Mouse (Mus musculus) hindbrain, embryonic 10.5 days (tissue): ENCODE results near the gene Olfr133. TPM values are rescaled to one million over a fixed set of nuclear protein-coding genes. Genes with fewer than 3 reads are reported as not detected.
"Not testable (repeated sequence)": the region's sequence is repeated elsewhere in the genome, so short reads cannot be mapped to it uniquely, and the experiment has no call there.

Experiments
- DNase-seq: peaks from one replicate; pipeline ENCODE4 v3.0.0-alpha.2; 2017; ENCODE audit warnings: low spot score
- H3K27ac ChIP-seq: fragments of 300-500 bp; sonication (generic); 2 replicates; pipeline ENCODE4 v1.5.1; 2016; ENCODE audit warnings: mild to moderate bottlenecking, moderate library complexity
- H3K27me3 ChIP-seq: fragments of 300-500 bp; sonication (generic); 2 replicates; pipeline ENCODE4 v1.6.1; 2016; ENCODE audit warnings: mild to moderate bottlenecking; ENCODE audit not compliant: poor library complexity, insufficient read depth, severe bottlenecking
- H3K36me3 ChIP-seq: fragments of 300-500 bp; sonication (generic); 2 replicates; pipeline ENCODE4 v1.6.1; 2016; ENCODE audit warnings: mild to moderate bottlenecking, moderate library complexity
- H3K4me1 ChIP-seq: fragments of 300-500 bp; sonication (generic); replicated peaks from 2 replicates; pipeline ENCODE4 v1.6.1; 2016; ENCODE audit warnings: mild to moderate bottlenecking
- H3K4me3 ChIP-seq: fragments of 300-500 bp; sonication (generic); 2 replicates; pipeline ENCODE4 v1.5.1; 2016; ENCODE audit warnings: mild to moderate bottlenecking, moderate library complexity
- H3K9me3 ChIP-seq: fragments of 300-500 bp; sonication (generic); 2 replicates; pipeline ENCODE4 v1.6.1; 2016; ENCODE audit warnings: mild to moderate bottlenecking, moderate library complexity
- WGBS: fragments of 180-500 bp; shearing (Covaris S2); methylation state at CpG from one replicate; pipeline ENCODE4 v1.1.7; 2016; 5-methylcytosine and 5-hydroxymethylcytosine counted together
- polyA plus RNA-seq: library from polyadenylated mRNA; unstranded; fragments of >200 nt; fragmentation: Nextera tagmentation; extraction: Ambion mirVana; gene quantifications from 2 replicates; pipeline ENCODE4 v1.2.1, GENCODE M21; 2016

The Olfr133 gene
- polyA plus RNA-seq, result not detected in 2 replicates

- 59% methylated on average over 2 of the region's 2 CpGs for WGBS
Measured at GRCm38 (mm10) chr17:38144981-38145380, at the start of gene Olfr133. Olfr133 (plus strand) TSS chr17:38145281.

GRCm38 (mm10) chr17:38124199-38124598 lies 20.9 kb upstream of the Olfr133 start:
- not testable (repeated sequence) for H3K9me3 ChIP-seq, H3K4me1 ChIP-seq, H3K27ac ChIP-seq, H3K4me3 ChIP-seq, H3K27me3 ChIP-seq, H3K36me3 ChIP-seq, DNase-seq
- 93% methylated on average over 1 of the region's 1 CpGs for WGBS

More at GRCm38 (mm10) chr17:38144981-38145380, at the start of gene Olfr133:
- no peak within 1 kb of the TSS for H3K27ac ChIP-seq
- H3K27me3 ChIP-seq, result no peaks in the 10 kb centered on the region
- no peak for DNase-seq
- H3K36me3 ChIP-seq, result no peaks in the 10 kb centered on the region
- H3K9me3 ChIP-seq, result 0 out of 2 replicates have a peak, but pooled peaks cover 5% of the 10 kb centered on the region
- no peak within 1 kb of the TSS for H3K4me3 ChIP-seq
- no peaks in the 10 kb centered on the region for H3K4me1 ChIP-seq

GRCm38 (mm10) chr17:38125371-38125770 lies 19.7 kb upstream of the Olfr133 start:
- not testable (repeated sequence) for H3K4me1 ChIP-seq, H3K27ac ChIP-seq, H3K4me3 ChIP-seq, H3K36me3 ChIP-seq, H3K27me3 ChIP-seq, H3K9me3 ChIP-seq, DNase-seq
- 58% methylated on average over 3 of the region's 3 CpGs for WGBS

- DNase-seq, result no peak
- H3K36me3 ChIP-seq, result no peaks in the 10 kb centered on the region
- H3K4me3 ChIP-seq, result no peak within 1 kb of the TSS
- H3K9me3 ChIP-seq, result no peaks in the 10 kb centered on the region
- 76% methylated on average over 1 of the region's 1 CpGs for WGBS
- H3K4me1 ChIP-seq, result no peaks in the 10 kb centered on the region
- H3K27ac ChIP-seq, result no peak within 1 kb of the TSS
- H3K27me3 ChIP-seq, result no peaks in the 10 kb centered on the region
Measured at GRCm38 (mm10) chr17:38134426-38134825, 10.7 kb upstream of the Olfr133 start, which contains the start of gene Olfr132. Olfr132 (minus strand) TSS chr17:38134526.

GRCm38 (mm10) chr17:38171088-38171487 lies 26.0 kb downstream of the Olfr133 start, which contains the start of gene Olfr134:
Olfr134 (plus strand) TSS chr17:38171388.
- DNase-seq, result no peak
- no peaks in the 10 kb centered on the region for H3K4me1 ChIP-seq
- H3K27ac ChIP-seq, result no peak within 1 kb of the TSS
- no peaks in the 10 kb centered on the region for H3K9me3 ChIP-seq
- no peaks in the 10 kb centered on the region for H3K36me3 ChIP-seq
- no peaks in the 10 kb centered on the region for H3K27me3 ChIP-seq
- 73% methylated on average over 3 of the region's 3 CpGs for WGBS
- no peak within 1 kb of the TSS for H3K4me3 ChIP-seq

Other genes with a start within 250 kb of the Olfr133 start
- not detected in 2 replicates for gene Olfr127, start 244.8 kb upstream of the Olfr133 start, polyA plus RNA-seq
- gene Olfr128, start 224.7 kb upstream of the Olfr133 start, polyA plus RNA-seq, result not detected in 2 replicates
- not detected in 2 replicates for gene Olfr761, start 192.2 kb upstream of the Olfr133 start, polyA plus RNA-seq
- not detected in 2 replicates for gene Olfr129, start 85.2 kb upstream of the Olfr133 start, polyA plus RNA-seq
- not detected in 2 replicates for gene Olfr130, start 81.4 kb upstream of the Olfr133 start, polyA plus RNA-seq
- not detected in 2 replicates for gene Olfr131, start 56.6 kb upstream of the Olfr133 start, polyA plus RNA-seq
- not detected in 2 replicates for gene Olfr132, start 10.8 kb upstream of the Olfr133 start, polyA plus RNA-seq
- not detected in 2 replicates for gene Olfr134, start 26.1 kb downstream of the Olfr133 start, polyA plus RNA-seq
- not detected in 2 replicates for gene Olfr135, start 59.1 kb downstream of the Olfr133 start, polyA plus RNA-seq
- gene Olfr138, start 115.8 kb downstream of the Olfr133 start, polyA plus RNA-seq, result not detected in 2 replicates
- not detected in 2 replicates for gene Olfr137, start 162.3 kb downstream of the Olfr133 start, polyA plus RNA-seq
- gene Olfr136, start 184.6 kb downstream of the Olfr133 start, polyA plus RNA-seq, result not detected in 2 replicates